Mouse (Mus musculus): ENCODE data around the gene Aph1b.
"Not testable (repeated sequence)": the region's sequence is repeated elsewhere in the genome, so short reads cannot be mapped to it uniquely, and the experiment has no call there.

Gene Aph1b

DNA sequence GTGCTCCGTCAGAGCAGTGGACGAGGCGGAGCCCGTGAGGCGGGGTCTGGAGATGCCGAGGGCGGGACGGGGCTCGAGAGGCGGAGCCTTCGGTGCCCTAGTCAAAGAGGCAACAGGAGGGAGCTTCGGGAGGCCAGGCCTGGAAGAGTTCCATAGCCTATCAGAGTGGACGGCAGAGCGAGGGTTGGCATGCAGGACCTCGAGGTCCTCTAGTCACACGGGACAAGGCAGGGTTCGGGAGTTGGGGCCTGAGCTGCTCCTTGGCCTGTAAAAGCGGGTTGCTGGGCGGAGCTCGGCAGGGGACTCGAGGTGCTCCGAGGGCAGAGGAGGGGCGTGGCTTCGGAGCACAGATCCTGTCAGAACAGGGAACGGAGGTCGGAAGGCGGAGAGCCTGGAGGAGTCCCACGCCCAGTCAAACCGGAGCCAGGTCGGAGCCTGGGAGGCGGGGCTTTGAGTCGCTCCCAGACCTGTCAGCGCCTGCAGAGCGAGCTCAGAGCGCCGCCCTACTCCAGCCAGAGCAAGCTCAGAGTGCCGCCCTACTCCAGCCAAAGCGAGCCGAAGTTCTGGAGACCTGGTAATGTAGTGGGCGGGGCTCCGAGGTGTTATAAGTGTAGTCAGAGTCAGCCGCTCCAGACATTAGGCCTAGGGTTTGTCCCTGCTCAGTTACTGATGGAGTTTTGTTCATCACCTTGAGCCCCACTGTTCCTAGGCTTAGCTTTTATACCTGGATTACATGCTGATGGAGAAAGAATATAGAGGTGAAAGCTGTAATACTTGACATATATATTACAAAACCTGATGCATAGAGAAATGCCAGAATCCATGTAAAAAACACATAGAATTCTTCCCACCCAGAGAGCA, at the start of gene Aph1b:
Aph1b (minus strand) TSS at position 27 of the 861 bp plus-strand sequence.
- peak; percentile 99 for DNase-seq (ENCODE audit: low read depth, low spot score)

DNA sequence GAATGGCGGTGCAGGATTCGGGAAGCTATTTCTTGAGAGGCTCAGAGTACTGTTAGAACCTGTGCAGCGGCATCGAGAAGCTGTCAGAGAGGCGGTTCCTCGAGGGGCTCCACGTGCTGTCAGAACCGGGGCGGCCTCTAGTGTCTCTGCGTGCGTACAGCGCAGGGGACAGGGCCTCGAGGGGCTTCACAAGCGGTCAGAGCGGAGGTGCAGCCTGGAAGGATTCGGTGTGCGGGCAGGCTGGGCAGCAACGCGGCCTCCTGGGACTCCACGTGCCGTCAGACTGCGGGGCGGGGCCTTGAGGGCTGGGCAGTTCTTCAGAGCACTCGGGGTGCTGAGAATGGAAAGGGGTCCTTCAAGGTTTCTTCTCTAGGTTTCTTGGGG, 39.8 kb upstream of the Aph1b start:
- no peak for DNase-seq (ENCODE audit: low read depth, low spot score)

DNA sequence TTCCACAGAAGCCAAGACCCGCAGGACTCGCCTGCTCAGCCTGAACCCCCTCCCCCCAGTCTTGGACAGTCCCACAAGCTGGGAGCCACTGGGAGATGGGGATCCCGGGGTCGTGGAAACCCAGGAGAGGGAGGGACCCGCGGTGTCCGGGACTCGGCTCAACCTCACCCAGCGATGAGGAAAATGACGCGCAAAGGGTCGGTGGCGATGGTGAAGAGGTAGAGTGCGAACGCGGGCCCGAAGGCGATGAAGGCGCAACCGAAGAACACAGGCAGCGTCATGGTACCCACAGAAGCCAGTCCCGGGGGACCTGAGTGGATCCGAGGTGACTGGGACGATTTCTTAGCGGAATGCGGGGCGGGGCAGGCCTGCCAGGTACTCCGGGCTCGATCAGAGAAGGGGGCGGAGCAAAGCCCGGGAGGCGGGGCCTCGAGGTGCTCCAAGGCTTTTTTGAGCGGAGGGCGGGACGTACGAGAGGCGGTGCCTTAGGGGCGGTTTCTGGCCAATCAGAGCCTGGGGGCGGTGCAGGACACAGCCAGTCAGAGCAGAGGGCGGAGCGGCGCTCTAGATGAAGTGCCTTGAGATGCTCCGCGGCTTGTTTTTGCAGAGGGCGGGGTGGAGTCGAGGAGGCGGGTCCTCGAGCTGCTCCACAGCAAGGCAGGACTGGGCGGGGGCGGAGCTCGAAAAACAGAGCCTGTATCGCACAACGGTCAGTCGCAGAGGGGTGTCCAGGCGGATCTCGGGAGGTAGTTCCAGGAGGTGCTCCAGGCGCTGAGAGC, 39.2 kb upstream of the Aph1b start, which contains the start of gene Aph1c:
Aph1c (minus strand) TSS at position 409 of the 779 bp plus-strand sequence.
- DNase-seq (ENCODE audit: low read depth, low spot score) = peak; percentile 100

DNA sequence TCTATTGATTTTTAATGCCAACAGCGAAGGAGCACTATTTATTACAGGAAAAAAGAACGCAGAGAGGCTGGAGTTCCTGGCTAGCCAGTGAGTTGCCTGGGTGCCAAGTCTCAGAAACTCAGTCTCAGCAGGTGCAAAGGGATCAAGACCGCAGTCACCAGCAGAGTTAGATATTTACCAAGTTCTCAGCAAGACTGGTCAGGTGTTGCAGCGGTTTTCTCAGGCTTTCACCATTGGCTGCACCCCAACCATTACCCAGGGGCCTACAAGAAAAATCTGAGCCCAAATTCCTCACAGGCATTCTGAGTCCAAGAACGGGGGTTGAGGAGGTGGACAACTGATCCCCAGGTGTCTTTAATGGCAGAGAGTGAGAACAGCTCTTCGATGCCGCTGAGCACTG, 38.6 kb upstream of the Aph1b start:
- DNase-seq (ENCODE audit: low read depth, low spot score) = no peak

DNA sequence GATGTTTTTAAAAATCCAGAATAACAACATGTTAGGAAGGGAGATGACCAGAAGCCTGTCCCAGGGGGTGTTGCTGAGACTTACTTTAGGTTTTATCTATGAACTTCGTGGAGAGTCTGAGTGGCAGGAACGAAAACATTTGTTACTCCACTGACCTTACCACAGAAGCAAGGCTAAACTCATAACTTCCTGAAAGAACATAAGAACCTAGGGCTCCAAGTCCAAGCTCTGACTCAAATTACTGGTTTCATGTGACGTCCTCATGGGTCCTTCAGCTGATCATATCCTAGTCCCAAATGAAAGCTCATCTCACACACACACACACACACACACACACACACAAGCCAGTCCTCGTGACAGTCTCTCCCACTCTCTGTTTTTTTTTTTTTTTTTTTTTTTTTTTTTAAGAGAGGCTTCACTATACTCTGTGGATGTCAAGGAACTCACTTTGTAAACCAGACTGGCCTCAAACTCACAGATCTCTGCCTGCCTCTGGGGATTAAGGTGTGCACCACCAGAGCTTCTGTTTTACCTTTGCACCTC, 37.1 kb upstream of the Aph1b start:
- no peak for DNase-seq (ENCODE audit: low read depth, low spot score)

DNA sequence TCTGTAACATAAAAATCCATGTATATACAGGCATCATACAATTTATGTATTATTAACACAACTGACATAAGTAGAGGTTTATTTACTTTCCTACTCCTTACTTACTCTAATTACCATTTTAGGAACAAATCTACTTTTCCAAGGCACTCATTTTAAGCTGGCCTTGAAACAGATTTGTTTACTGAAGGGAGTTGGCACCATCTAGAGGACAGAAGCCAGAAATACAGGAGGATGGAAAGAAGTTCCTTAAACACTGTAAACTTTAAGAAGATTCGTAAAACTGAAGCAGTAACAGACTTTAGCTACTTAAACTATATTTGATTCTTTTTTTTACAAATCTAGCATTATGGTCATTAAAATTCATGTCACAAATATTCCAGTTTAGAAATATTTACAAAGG, 30.7 kb upstream of the Aph1b start:
- peak; percentile 67 for DNase-seq (ENCODE audit: low read depth, low spot score)

DNA sequence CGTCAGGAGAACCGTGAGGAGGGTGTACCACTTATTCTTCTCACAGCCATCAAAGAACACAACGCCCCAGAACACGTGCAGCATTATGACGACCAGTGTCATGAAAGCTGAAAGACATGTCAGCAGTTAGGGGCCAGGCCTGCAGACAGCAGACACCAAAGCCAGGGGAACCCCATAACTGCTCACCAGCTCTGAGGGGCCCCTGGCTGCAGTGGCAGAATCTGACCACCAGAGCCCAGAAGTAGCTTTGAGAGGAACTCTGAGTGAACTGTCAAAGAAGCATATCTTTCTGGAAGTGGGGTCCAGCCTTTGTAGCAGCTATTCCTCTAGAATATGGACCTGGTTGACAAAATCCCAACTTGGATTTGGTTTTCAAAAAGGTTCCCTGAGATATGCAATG, 27.0 kb upstream of the Aph1b start:
- DNase-seq (ENCODE audit: low read depth, low spot score) = peak; percentile 32

DNA sequence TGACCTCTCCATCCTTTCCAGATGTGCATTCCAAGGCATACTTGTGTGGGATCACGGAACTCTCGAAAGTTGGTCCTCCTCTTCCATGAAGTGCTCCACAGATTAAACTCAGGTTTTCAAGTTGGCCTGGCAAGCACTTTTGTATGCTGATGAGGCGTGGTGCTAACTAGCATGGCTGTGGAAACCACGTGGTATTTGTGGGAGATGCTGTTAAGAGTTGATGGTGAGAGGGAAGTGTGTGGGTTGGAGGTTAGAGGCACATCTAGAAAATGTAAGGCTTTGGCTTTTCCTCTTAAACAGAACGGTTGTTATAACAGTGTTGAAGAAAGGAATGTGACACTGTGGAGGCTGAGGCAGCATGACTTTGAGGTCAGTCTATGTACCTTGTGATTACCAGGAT, 25.7 kb upstream of the Aph1b start:
- no peak for DNase-seq (ENCODE audit: low read depth, low spot score)

DNA sequence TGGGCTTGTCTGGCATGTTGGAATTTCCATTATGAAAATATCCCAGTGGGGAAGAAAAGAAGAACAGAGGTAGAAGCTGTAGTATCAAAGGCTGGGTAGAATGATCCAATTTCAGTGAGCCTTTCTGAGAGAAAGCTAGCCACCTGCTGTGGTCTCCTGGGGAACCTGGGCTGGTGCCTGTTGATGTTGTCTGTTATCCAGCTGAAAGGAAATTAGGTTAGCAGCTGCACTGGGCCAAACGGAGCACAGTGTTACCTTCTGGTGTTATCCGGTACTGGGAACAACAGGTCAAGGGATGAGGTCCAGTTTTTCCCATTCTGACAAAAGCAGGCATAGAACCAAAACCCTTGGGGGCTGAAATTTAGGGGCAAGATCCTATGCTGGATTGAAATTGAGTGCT, 18.1 kb upstream of the Aph1b start:
- DNase-seq (ENCODE audit: low read depth, low spot score) = no peak

DNA sequence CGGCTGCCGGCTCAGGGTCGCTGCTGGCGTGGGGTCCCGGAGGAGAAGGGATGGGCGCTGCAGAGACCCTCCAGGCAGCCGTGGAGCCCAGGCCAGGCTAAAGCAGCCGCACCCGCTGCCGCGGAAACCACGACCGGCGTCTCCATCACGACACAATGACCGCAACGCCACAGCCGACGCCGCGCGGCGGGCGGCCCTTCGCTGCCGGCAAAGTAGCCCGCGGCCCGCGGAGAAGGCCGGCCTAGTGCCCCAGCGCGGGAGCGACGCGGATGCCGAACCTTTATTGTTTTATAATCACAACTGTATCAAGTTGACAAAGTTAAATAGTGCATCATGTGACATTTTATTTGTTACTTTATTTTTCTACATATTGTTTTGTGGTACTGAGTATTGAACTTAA, 10.7 kb upstream of the Aph1b start:
- DNase-seq (ENCODE audit: low read depth, low spot score) = not testable (repeated sequence)

DNA sequence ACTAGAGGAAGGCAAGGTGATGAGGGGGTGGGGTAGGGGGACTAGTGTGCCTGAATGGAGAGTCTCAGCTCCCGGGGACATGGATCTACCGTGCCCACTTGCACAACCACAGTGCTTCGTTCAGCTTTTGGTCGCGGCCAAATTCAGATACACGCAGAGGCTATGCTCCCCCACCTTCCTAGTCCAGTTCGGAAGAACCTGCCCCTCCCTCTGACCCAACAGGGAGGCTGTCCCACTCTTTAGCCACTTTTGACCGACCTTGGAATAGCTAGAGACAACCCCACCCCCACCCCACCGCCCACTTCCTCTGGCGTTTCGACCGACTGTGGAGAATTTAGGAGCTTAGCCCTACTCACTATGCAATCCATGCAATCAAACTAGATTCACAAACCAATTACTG, 6.7 kb upstream of the Aph1b start:
- DNase-seq (ENCODE audit: low read depth, low spot score) = no peak

DNA sequence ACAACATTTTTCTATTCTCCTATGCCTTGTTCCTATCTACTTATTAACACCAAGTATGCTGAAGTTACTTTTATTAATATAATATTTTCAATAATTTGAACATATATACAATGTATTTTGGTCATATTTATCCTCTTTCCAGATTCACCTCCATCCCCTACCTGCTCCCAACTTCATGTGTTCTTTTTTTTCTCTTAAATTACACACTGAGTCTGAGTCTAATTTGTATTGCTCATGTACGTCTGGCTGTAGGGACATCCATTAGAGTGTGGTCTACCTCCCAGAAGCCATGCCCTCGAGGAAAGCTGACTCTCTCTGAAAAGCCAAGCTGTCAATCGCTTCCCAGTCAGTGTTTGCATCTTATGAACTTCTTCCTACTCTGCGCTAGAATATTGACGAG, 1.4 kb upstream of the Aph1b start, which contains the start of gene Gm10647:
Gm10647 (plus strand) TSS at position 301 of the 400 bp plus-strand sequence.
- DNase-seq (ENCODE audit: low read depth, low spot score) = no peak

DNA sequence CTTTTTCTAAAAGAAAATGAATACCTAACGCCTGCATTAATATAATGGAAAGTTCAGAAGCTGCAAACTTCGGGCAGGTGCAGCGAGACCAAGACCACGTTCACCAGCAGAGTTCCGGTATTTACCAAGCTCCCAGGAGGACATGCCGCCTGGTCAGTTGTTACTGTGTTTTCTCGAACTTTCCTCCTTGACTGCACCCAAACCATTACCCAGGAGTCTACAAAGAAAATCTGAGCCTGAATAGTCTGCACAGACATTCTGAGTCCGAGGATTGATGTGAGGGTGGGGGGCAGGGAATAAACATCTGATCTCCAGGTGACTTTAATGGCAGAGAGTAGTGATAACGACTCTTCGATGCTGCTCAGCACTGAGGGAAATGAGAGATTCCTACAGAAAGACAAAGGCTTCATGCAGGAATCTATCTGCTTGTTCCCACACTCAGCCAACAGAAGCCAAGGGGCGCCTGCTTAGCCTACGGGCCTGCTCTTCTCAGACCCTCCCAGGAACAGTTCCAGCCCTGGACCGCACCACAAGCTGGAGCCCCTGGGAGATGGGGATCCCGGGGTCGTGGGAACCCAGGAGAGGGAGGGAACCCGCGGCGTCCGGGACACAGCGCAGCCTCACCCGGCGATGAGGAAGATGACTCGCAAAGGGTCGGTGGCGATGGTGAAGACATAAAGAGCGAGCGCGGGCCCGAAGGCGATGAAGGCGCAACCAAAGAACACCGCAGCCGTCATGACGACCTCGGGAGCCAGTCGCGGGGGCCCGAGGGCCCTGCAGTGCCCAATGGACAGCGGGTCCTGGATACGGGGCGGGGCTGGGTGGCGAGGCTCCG, 444 bp downstream of the Aph1b start:
- no peak for DNase-seq (ENCODE audit: low read depth, low spot score)

DNA sequence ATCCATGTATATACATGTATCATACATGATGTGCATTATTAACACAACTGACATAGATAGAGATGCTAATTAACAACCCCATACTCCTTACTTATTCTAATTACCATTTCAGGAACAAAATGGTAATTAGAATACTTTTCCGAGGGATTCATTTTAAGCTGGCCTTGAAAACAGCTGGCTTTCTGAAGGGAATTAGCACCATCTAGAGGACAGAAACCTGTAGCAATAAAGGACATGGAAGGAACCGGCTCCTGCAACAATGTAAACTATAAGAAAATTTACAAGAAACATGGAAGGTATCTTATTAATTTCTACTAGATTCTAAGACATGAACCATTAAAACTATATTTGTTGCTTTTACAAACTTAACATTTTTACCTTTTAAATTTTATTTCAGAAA, 7.5 kb downstream of the Aph1b start:
- DNase-seq (ENCODE audit: low read depth, low spot score) = peak; percentile 61

DNA sequence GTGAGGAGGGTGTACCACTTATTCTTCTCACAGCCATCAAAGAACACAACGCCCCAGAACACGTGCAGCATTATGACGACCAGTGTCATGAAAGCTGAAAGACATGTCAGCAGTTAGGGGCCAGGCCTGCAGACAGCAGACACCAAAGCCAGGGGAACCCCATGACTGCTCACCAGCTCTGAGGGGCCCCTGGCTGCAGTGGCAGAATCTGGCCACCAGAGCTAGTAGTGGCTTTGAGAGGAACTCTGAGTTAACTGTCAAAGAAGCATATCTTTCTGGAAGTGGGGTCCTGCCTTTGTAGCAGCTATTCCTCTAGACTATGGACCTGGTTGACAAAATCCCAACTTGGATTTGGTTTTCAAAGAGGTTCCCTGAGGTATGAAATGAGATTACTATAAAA, 10.7 kb downstream of the Aph1b start:
- DNase-seq (ENCODE audit: low read depth, low spot score) = peak; percentile 38

DNA sequence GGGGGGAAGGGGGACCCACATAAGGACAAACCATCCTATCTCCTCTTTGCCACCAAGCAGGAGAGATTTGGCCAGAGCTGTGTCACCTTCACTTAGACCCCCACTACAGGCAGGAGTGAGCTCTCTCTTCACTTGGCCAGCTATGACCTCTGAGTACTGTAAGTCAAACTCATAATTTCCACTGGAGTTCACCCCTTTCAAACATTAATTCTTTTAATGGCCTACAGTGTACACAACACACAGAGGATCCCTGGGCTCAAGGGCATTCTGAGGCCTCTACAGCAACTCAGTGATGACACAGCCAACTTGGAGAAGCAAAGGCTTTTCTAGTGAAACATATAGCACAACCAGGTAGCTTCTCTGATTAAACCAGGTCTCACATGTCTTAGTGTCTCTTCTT, 24.6 kb downstream of the Aph1b start:
- no peak for DNase-seq (ENCODE audit: low read depth, low spot score)

DNA sequence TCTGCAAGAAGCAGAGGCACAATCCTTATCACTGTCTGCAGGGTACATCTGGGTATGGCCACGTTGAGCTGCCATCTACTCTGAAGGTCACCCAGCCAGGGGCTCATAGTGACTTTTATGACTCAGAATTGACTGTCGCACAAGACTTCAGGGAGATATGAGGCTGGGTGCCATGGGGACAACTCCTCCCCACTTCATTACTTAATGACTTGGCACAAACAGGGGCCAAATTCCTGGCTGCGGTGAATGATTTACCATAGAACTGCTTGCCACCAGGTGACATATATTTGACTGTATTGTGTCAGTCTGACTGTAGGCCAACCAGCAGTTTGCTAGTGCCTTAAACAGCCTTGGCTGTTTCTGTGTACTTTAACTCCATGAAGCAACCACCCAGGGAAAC, 26.0 kb downstream of the Aph1b start:
- no peak for DNase-seq (ENCODE audit: low read depth, low spot score)

DNA sequence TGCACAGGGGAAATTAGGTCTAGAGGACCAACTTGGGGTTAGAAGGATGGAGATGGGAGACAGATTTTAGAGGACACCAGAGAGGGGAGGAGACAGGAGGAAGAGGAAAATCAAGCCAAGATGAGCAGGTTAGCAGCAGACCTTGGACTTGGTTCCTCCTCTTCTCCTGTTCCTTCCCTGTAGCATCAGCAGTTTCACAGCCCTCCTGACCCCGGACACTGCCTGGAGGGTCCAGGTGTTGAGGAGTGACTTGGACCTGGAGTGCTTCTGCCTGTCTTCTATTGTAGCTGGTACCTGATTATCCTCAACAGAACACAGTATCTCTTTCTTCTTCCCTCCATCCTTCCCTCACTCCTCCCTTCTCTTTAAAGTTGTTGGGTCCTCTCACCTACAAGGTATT, 26.6 kb downstream of the Aph1b start:
- no peak for DNase-seq (ENCODE audit: low read depth, low spot score)

DNA sequence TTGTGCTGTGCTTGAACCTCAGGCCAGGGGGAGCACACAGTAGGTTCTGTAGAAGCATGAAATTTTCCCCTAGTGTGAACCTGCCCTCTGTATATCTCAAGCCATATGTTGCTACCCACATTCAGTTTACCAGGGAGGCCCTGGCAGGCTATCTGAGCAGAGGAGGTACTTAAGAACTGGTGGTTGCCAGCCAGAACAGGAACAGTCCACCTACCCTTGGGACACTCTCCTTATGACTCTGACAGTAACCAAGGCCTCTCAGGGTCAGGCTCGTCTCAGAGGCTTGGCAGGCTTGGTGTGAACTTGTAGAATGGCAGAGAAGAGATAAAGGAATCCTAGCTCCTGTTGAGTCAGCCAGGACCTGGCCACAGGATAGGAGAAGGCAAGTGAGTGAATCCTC, 34.3 kb downstream of the Aph1b start:
- DNase-seq (ENCODE audit: low read depth, low spot score) = no peak

DNA sequence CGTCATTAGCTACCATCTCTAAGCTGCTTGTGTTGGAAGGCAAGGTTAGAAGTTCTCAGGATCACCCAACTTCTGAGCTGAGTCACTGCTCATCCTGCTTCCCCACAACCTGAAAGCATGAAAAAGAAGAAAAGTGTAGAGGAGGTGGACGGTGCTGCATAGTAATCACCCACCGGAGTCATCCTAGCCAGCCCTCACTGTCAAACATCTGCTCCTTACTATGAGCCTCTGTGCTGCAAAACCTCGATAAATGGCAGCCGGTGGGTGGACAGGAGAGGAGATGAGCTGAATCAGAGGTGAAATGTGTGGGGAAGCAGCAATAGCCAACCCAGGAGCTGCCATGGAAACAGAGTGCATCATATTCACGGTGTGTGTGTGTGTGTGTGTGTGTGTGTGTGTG, 42.4 kb downstream of the Aph1b start:
- no peak for DNase-seq (ENCODE audit: low read depth, low spot score)

DNA sequence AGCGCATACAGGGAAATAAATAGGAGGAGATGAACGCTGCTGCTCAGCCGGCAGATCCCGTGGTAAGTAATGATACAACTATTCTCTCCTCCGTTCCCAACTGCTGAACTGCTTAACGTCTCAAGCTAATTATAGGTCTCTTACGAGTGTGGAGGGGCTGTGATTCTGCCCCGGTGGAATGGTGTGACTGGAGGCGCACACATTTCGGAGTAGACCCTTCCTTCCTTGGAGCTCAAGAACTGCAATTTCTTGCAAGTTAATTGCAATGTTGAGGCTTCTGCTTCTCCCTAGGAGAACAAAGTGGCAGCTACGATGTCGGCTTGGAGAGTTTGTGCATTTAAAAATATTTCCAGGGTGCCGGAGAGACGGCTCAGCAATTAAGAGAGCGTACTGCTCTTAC, 46.9 kb downstream of the Aph1b start:
- DNase-seq (ENCODE audit: low read depth, low spot score) = no peak

DNA sequence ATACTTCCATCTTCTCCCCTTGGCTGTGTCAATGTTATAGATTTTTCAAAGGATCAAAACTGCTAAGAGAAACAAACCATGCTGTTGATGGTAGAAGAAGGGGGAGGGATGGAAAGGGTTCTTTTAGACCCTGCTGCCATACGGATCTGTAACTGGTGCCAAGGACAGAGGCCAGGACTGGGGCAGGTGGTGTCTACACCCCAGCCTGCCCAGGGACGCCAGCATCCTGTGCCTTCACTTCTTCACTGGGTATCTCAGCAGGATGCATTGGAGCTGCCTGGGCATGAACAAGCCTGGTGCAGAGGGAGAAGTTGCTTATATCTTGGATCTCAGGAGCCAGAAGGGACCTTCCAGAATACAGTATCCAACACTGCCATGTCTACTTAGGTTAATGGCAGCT, 50.8 kb downstream of the Aph1b start:
- DNase-seq (ENCODE audit: low read depth, low spot score) = no peak
